Mouse (Mus musculus) embryonic facial prominence, embryonic 10.5 days (tissue): ENCODE measurements around the gene Mtln. TPM values are rescaled to one million over a fixed set of nuclear protein-coding genes. Genes with fewer than 3 reads are reported as not detected.
A peak's percentile ranks its signal among the peaks of the same experiment; 100 is the strongest.

Experiments used
- DNase-seq: peaks from one replicate; pipeline ENCODE4 v3.0.0-alpha.2; 2017; ENCODE audit warnings: low spot score
- H3K27ac ChIP-seq: fragments of 300-500 bp; sonication (generic); replicated peaks from 2 replicates; pipeline ENCODE4 v1.5.1; 2016; ENCODE audit warnings: mild to moderate bottlenecking
- H3K27me3 ChIP-seq: fragments of 300-500 bp; sonication (generic); replicated peaks from 2 replicates; pipeline ENCODE4 v1.6.1; 2016; ENCODE audit warnings: low read depth, mild to moderate bottlenecking; ENCODE audit not compliant: poor library complexity, severe bottlenecking
- H3K36me3 ChIP-seq: fragments of 300-500 bp; sonication (generic); replicated peaks from 2 replicates; pipeline ENCODE4 v1.6.1; 2016; ENCODE audit warnings: mild to moderate bottlenecking, moderate library complexity
- H3K4me1 ChIP-seq: fragments of 300-500 bp; sonication (generic); 2 replicates; pipeline ENCODE4 v1.6.1; 2016
- H3K4me3 ChIP-seq: fragments of 300-500 bp; sonication (generic); 2 replicates; pipeline ENCODE4 v1.5.1; 2016; ENCODE audit warnings: mild to moderate bottlenecking, moderate library complexity
- H3K9me3 ChIP-seq: fragments of 300-500 bp; sonication (generic); 2 replicates; pipeline ENCODE4 v1.6.1; 2016; ENCODE audit warnings: mild to moderate bottlenecking
- WGBS: fragments of 180-500 bp; shearing (Covaris S2); methylation state at CpG from one replicate; pipeline ENCODE4 v1.1.7; 2016; 5-methylcytosine and 5-hydroxymethylcytosine counted together
- polyA plus RNA-seq: library from polyadenylated mRNA; unstranded; fragments of >200 nt; fragmentation: Nextera tagmentation; extraction: Ambion mirVana; gene quantifications from 2 replicates; pipeline ENCODE4 v1.2.1, GENCODE M21; 2016

The Mtln gene
- polyA plus RNA-seq, 1 experiment from 2014 or later, result 22.2 TPM

DNA sequence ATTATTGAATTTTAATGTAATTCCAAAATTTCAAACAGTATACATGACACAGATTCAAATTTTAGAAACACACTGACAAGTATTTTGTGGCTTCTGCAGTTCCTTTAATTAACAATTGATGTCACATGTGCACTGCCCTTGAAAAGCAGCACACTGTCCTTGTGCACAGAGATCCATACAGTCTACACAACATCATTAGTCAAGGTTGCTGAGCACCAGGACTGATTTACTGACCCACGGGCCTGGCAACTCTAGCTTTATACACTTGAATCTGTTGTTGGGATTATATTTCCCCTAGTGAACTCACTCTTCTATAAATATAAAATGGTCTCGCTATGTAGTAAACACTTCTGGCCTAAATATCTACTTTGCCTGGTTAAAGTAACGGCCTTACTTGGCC lies 17.3 kb downstream of the Mtln start:
- no peak overlapping the region for H3K4me3 ChIP-seq
- H3K27me3 ChIP-seq, result no peaks in the 10 kb centered on the region
- no peak overlapping the region for H3K27ac ChIP-seq
- H3K4me1 ChIP-seq, result peaks cover 8% of the 10 kb centered on the region
- DNase-seq, result no peak
- peaks cover 70% of the 10 kb centered on the region for H3K36me3 ChIP-seq
- H3K9me3 ChIP-seq, result no peaks in the 10 kb centered on the region
- WGBS, result 83% methylated on average over 3 of the region's 3 CpGs

DNA sequence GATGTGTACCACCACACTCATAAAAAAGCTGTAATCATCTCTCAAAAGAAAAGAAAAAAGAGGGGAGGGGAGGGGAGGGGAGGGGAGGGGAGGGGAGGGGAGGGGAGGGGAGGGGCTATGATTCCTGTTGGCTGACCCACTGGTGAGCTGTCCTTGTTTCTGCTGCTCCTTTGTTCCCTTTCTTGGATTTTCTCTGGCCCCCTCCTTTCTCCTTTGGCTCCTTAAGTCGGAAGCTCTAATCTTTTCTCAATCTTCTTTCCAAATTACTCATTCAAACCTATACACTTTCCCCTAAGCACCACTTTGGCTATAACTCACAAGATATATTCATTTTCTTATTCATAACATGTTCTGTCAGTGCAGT lies 17.7 kb downstream of the Mtln start:
- Histone ChIP-seq H3K36me3 (peaks cover 72% of the 10 kb centered on the region), H3K4me3 (no peak overlapping the region), H3K9me3 (no peaks in the 10 kb centered on the region), H3K4me1 (peaks cover 8% of the 10 kb centered on the region), H3K27ac (no peak overlapping the region), H3K27me3 (no peaks in the 10 kb centered on the region)
- WGBS, result 19% methylated on average over 1 of the region's 1 CpGs
- DNase-seq, result no peak

DNA sequence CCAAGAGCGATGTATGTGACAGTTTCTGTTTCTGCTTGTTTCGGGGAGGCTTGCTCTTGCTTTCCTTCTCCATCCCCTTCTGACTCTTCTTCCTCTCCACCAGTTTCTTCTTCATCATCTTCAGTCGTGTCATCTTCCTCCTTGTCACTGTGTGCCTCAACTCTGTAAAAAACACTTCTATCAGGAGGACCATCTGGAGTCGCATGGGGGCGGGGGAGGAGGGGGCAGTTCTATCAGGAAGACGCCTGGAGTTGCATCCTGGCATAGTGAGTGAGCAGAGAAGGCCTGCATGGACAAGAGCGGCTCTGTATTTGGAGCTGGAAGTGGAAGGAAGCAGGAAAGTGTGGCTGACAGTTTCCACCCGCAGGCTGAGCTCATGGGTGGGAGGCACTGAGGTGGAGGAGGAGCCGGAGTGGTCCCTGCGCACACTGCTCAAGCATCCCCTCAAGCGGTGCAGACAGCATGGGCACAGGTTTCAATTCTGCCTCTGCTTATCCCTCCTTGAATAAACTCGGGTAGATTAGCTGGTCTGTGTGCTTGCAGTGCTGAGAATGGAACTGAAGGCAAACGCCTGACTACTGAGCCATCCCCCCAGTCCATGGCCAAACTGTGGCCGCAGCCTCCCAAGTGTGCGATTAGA lies 18.2 kb downstream of the Mtln start:
- WGBS, result 44% methylated on average over 15 of the region's 15 CpGs
- peak overlapping the region; percentile 72 for H3K27ac ChIP-seq
- H3K4me1 ChIP-seq, result peaks cover 8% of the 10 kb centered on the region
- 0 out of 2 replicates have a peak overlapping the region, but pooled peaks have one; percentile 15 for H3K4me3 ChIP-seq
- peaks cover 72% of the 10 kb centered on the region for H3K36me3 ChIP-seq
- peak; percentile 13 for DNase-seq
- no peaks in the 10 kb centered on the region for H3K9me3 ChIP-seq
- no peaks in the 10 kb centered on the region for H3K27me3 ChIP-seq

DNA sequence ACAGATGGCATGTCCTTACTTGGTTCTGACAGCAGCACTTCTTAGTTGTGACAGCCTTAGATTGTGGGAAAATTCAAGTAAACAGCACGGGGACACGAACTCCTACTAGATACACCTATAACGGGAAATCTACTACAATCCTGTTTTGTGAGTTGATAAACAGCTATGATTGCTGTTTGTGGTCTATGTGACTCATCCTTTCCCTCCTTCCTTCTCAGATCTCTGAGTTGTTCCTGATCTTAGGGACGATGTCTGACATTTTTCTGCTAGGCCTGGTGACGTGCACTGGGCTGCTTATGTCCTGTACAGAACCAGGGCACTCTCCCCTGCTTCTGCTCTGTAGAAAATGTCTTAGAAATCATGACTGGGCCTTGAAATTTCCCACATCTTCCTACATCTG lies 30.7 kb downstream of the Mtln start:
- Histone ChIP-seq H3K27ac (no peak overlapping the region), H3K9me3 (no peaks in the 10 kb centered on the region), H3K4me1 (peaks cover 4% of the 10 kb centered on the region; the same call in 1 of the 2 replicates), H3K27me3 (no peaks in the 10 kb centered on the region), H3K4me3 (no peak overlapping the region), H3K36me3 (peaks cover 82% of the 10 kb centered on the region)
- DNase-seq, result no peak
- 89% methylated on average over 5 of the region's 5 CpGs for WGBS

DNA sequence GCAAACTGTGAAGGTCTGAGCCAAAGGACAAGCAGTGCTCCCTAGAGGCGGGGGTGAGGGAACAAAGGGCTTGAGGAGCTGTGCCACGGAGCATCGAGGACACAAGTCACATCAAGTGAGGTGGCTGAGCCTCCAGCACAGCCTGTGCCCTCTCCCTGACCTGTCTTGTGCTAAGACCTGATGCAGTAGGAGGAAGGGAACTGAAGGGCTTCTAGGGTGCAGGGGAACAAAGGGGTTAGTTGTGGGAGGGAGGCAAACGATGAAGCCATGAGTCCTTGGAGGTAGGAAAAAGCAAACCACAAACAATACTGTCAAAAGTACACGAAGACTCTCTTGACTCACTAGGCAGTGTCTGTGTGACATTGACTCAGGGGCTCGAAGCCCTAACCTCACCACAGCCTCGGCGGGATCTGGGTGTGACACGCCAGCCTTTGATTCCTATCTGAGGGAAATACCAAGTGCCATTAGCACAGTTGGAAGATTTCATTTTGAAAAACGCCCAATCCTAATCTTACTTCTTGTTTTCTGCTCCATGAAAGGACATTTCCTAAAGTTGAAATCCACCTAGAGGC lies 31.8 kb downstream of the Mtln start:
- no peak for DNase-seq
- Histone ChIP-seq H3K36me3 (peaks cover 81% of the 10 kb centered on the region), H3K9me3 (no peaks in the 10 kb centered on the region), H3K27me3 (no peaks in the 10 kb centered on the region), H3K27ac (no peak overlapping the region), H3K4me1 (peaks cover 4% of the 10 kb centered on the region; the same call in 1 of the 2 replicates), H3K4me3 (no peak overlapping the region)
- WGBS, result 72% methylated on average over 10 of the region's 10 CpGs

DNA sequence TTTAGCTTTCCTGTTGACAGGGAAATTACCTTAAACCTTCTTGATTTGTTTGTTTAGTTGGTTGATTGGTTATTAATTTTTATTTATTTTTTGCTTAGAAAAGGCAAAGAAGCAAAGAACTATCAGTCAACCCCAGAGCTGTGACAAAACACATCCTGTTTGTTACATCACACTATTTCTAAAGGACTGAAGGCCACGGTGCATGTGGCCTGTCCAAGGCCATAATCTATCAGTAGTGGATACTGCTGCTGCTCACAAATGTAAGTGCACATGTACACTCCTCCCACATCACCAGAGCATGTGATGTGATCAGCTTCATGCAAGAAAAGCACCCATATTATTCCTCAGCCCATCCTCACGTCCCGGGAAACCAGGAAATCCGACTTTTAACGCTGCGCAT lies 32.3 kb downstream of the Mtln start:
- 91% methylated on average over 6 of the region's 6 CpGs for WGBS

DNA sequence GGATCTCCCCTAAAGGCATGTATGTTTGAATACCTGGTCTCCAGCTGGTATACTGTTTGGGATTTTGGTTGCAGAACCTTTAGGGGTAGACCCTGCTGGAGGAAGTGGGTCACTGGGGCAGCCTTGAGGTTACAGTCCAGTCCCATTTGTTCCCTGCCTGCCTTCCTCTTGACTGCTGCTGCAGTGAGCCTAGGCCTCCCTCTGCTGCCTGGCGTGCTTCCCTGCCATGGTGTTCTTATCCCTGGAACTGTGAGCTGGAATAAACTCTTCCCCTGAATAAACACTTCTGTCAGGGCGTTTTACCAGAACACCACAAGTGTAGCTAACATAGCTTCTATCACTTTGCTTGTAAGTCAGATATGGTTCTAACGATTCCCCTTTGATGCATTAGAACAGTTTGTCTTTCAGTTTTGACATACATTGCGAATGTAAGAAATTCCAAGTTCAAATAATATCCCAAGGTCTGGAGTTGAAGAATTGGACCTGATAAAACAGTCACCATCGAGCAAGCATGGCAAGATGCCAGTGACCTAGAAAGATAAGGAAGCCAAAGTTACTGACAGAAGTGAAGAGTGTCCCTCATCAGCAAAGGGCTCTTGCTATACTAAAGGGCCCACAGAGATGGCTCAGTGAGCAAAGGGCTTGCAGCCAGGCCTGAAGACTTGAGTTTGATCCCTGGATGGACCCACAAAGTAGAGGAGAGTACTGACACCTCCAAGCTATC lies 33.0 kb downstream of the Mtln start:
- H3K27me3 ChIP-seq, result no peaks in the 10 kb centered on the region
- 88% methylated on average over 5 of the region's 5 CpGs for WGBS
- no peaks in the 10 kb centered on the region for H3K9me3 ChIP-seq
- peaks cover 4% of the 10 kb centered on the region; the same call in 1 of the 2 replicates for H3K4me1 ChIP-seq
- H3K36me3 ChIP-seq, result peaks cover 80% of the 10 kb centered on the region
- no peak for DNase-seq
- no peak overlapping the region for H3K4me3 ChIP-seq
- no peak overlapping the region for H3K27ac ChIP-seq

More for the DNA sequence above, 32.3 kb downstream of the Mtln start:
- H3K4me3 ChIP-seq, result no peak overlapping the region
- DNase-seq, result no peak
- no peak overlapping the region for H3K27ac ChIP-seq
- peaks cover 81% of the 10 kb centered on the region for H3K36me3 ChIP-seq
- H3K27me3 ChIP-seq, result no peaks in the 10 kb centered on the region
- no peaks in the 10 kb centered on the region for H3K9me3 ChIP-seq
- H3K4me1 ChIP-seq, result peaks cover 4% of the 10 kb centered on the region; the same call in 1 of the 2 replicates

DNA sequence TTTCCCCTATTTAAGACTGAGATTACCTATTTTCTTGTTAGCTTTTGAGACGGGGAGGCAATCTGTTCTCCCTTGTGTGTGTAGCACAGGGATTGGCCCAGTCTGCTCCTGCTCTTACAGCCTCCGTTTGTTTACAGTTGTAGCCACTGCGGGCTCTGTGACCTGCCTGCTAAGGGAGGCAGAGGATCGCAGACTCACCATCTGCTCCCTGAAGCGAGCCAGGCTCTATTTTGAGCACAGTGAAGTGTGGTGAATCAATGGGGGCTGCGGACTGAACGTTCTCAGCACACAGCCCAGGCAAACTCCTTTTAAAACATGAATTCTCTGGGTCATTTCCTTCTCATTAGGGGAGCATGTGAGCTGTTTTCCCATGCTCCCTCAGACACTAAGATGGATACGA lies 35.1 kb downstream of the Mtln start:
- H3K27ac ChIP-seq, result no peak overlapping the region
- DNase-seq, result no peak
- no peaks in the 10 kb centered on the region for H3K9me3 ChIP-seq
- H3K4me1 ChIP-seq, result peaks cover 4% of the 10 kb centered on the region; the same call in 1 of the 2 replicates
- no peak overlapping the region for H3K4me3 ChIP-seq
- peaks cover 69% of the 10 kb centered on the region for H3K36me3 ChIP-seq
- 44% methylated on average over 8 of the region's 8 CpGs for WGBS
- H3K27me3 ChIP-seq, result no peaks in the 10 kb centered on the region

DNA sequence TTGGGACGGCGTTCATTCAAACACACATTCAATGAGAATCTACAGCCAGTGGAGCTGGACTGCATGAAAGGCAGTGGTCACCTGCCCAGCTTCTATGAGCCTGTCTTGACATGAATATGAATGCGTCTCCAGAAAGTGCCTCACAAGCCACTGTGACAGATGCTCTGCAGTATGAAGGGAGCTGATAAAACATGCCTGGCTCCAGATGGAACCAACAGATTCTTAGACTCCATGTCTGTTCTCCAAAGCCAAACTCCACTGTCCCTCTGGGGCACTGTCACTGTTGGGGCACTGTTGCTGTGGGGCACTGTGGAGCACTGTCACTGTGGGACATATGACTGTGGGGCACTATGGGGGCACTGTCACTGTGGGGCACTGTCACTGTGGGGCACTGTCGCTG lies 38.2 kb downstream of the Mtln start:
- Histone ChIP-seq H3K36me3 (peaks cover 40% of the 10 kb centered on the region), H3K27me3 (no peaks in the 10 kb centered on the region), H3K27ac (no peak overlapping the region), H3K4me3 (no peak overlapping the region), H3K9me3 (no peaks in the 10 kb centered on the region), H3K4me1 (peaks cover 4% of the 10 kb centered on the region; the same call in 1 of the 2 replicates)
- WGBS, result 92% methylated on average over 4 of the region's 4 CpGs
- DNase-seq, result no peak

DNA sequence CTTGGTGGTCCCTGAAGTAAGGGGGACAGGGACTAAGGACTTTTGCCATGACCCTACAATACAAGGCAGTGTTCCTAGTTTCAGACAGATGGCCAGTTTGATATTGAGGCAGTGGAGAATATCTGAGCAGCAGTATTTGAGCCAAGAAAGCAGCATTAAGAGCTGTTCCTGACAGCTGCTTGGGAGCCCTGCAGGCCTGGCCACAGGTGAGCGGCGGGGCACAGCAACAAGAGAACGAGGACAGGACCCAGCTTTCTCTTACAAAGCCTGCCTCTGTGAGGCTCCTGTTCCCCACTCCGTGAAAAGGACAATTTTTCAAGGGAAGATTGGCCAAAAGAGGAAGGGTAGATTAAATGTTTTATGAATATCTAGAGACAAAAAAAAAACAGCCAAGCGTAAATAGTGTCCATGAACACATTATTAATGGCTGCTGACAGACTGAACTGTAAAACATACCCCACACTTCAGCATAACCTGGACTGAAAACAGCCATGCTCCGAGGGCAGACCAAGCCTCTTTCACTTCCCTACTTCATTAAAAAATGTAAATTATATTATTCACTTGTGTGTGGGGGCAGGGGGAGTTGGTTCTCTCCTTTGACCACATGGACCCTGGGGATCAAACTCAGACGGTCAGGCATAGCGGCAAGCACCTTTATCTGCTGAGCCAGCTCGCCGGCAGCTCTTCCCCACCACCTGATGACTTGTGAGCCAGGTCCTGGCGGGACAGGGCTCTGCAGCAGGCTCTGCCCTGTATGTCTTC lies 40.3 kb downstream of the Mtln start:
- H3K4me3 ChIP-seq, result no peak overlapping the region

DNA sequence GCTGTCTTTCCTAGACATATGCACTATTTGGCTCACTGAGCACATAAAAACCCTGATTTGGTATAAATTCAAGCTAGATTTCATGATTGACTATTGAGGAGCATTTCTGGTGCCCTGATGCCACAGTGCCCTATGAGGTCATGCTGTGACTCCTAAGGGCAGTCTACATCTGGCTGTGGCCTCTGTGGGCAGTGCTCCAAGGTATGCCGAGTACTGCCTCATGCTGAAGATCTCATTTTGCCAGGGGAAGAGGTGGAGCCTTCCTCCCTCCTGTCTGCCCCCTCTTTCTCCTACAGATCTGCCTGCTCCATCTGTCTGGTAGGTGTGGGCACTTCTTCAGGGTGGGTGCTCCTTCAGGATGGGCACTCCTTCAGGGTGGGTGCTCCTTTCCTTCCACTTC lies 42.9 kb downstream of the Mtln start:
- Histone ChIP-seq H3K4me3 (no peak overlapping the region), H3K4me1 (peaks cover 2% of the 10 kb centered on the region; the same call in 1 of the 2 replicates), H3K9me3 (no peaks in the 10 kb centered on the region), H3K27me3 (no peaks in the 10 kb centered on the region), H3K36me3 (peaks cover 19% of the 10 kb centered on the region), H3K27ac (no peak overlapping the region)
- 74% methylated on average over 1 of the region's 1 CpGs for WGBS
- no peak for DNase-seq

More for the DNA sequence above, 40.3 kb downstream of the Mtln start:
- Histone ChIP-seq H3K9me3 (no peaks in the 10 kb centered on the region), H3K27ac (no peak overlapping the region), H3K27me3 (no peaks in the 10 kb centered on the region), H3K36me3 (peaks cover 27% of the 10 kb centered on the region), H3K4me1 (peaks cover 2% of the 10 kb centered on the region; the same call in 1 of the 2 replicates)
- no peak for DNase-seq
- 81% methylated on average over 11 of the region's 11 CpGs for WGBS

DNA sequence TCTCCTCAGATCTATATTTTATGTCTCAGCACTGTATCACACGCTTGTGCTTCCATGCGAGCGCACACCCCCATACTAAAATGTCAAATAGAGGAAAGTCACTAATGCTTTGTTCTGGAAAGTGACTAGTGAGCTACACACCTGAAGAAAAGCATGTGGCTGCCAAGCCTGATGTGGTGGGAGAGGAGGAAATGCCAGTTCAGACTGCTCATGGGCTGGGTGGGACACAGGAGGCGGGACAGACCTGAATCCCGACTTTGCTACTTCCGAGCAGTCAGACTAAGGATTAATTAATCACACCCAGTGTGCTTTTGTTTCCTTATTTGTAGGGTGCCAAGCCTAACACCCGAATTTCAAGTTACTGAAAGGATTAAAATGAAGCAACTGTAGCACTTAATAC lies 44.0 kb downstream of the Mtln start:
- no peak for DNase-seq
- H3K27me3 ChIP-seq, result no peaks in the 10 kb centered on the region
- WGBS, result 70% methylated on average over 7 of the region's 7 CpGs
- H3K4me3 ChIP-seq, result no peak overlapping the region
- H3K36me3 ChIP-seq, result peaks cover 11% of the 10 kb centered on the region
- peaks cover 5% of the 10 kb centered on the region; the same call in 1 of the 2 replicates for H3K4me1 ChIP-seq
- H3K27ac ChIP-seq, result no peak overlapping the region
- H3K9me3 ChIP-seq, result no peaks in the 10 kb centered on the region
